Mouse (Mus musculus): ENCODE results near the gene Pla2g4a.

Gene Pla2g4a

DNA sequence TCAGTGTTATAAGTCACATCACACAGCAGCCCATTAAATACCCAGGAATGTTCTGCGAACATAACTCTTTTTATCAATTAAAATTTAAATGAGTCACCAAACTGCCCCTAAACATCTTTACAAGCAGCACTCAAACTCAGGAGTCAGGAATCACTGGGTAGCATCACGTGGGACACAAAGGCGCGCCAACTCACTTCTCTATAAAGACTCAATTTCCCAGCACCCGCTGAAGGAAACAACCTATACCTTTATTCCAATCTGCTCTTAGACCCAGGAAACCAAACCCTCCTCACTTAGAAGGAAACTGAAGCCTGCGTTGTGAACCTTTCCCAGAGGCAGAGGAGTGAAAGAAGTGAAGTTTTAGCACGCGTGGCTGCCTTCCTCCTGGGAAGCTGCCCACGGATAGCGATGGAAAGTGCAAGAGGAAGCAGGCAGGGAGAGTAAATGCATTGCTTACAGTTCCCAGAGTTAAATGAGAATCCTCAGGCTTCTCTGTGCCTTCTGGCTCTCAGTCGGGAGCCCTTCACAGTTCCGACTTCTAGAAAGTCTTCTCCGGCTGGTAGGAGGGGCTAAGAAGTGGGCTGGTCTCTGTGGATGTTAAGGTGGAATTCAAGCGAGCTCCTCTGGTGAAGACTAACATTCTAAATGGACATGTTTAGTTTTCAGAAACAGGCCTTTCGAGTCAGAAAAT is at the start of gene Pla2g4a:
Pla2g4a (minus strand) TSS at position 557 of the 691 bp plus-strand sequence.
- TF ChIP-seq GATA4 (IDR thresholded peaks at IDR 0.05; ENCODE audit: insufficient replicate concordance, low read length), result no peak

DNA sequence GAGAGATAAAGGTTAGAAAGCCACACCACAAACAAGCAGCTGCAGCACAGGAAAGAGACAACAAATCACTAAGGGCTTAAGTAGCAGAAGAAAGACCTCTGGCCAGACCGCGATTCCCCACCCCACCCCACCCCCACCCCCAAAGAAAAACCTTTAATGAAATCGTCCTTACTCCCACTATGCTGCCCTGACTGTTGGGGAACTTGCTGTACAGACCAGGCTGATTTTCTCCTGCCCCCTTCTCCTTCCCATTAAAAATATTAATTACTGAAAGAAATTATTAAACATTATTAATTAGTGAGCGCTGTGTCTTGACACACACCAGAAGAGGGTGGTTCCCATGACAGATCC is 49.5 kb upstream of the Pla2g4a start:
- TF ChIP-seq GATA4 (IDR thresholded peaks at IDR 0.05; ENCODE audit: insufficient replicate concordance, low read length), result no peak

DNA sequence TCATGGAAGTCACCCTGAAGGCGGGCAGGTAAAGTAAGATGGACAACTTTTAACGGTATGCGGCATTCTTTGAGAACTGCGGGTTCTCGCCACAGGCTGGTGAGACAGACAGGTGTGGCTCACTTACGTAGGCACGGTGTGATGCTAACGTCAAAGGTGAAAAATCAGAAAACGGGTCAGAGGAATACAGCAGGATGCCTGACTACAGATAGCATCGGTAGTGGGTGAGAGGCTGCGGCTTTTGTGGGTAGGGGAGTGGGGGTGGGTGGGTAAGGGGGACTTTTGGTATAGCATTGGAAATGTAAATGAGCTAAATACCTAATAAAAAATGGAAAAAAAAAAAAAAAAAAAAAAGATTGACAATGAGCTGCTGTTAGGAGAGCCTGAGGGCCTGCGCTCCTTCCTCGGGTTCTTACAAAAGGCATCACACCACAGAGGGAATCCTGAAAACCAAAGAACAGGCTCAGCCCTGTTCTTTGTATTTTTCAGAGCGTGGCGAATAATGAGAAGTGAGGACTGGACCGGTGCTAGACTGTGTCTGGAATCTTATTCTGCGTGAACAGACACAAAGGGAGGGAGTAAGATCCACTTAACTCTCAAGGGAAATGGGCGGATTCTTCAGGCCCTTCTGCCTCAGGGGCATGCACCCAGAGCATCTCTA is 49.0 kb upstream of the Pla2g4a start:
- TF ChIP-seq GATA4 (IDR thresholded peaks at IDR 0.05; ENCODE audit: insufficient replicate concordance, low read length), result no peak

DNA sequence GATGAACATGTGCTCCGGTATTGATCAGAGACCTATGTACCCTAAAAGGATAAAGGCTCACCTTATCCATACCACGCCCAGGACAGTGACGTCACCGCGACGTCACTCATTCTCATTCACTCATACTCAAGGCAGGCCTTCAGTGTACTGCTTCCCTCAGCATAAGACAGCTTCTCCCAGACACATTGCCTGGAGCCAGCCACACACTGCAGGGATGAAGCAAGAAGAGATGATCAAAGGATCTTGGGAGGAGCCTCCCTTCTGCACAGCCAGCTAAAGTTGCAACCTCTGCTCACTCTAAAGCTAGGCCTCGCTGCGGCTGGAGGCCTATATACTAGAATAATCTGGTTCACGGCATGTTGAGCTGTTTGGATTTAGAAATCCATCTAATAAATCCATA is 48.0 kb upstream of the Pla2g4a start:
- no peak for TF ChIP-seq GATA4 (IDR thresholded peaks at IDR 0.05; ENCODE audit: insufficient replicate concordance, low read length)

DNA sequence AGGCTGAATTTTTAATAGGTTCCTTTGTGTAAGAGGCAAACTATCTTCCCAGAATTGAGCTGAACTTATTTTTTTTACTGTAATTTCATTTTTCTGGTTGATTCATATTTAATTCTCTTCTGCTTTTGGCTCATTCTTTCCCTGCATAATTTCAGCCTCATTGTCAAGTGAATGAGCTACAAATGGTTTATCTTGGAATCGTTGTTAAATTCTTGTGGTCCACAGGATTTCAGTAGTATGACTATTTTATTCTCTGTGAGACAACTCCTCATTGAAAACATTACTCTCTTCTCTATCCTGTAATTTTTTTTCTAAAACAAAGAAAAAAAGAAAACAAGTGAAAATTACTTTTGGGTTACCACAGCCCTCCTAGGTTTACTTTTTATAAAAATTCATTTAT is 14.5 kb upstream of the Pla2g4a start:
- no peak for TF ChIP-seq GATA4 (IDR thresholded peaks at IDR 0.05; ENCODE audit: insufficient replicate concordance, low read length)

DNA sequence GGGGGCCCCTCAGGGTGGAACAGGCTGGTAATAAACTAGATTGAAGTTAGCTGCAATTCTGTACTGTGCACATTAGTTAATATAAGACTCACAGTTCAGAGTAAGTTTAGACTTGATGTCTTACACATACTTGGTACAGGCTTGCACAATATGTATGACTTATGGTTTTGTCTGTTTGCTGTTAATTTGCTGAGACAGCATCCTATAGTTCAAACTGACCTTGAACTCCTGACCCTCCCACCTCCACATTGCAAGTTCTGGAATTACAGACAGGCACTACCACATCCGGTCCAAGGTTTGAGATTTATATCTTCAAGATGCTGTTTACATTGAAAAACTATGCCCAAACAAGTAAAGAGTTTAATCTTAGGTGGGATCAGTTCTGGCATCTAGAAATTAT is 4.7 kb upstream of the Pla2g4a start:
- no peak for TF ChIP-seq GATA4 (IDR thresholded peaks at IDR 0.05; ENCODE audit: insufficient replicate concordance, low read length)

DNA sequence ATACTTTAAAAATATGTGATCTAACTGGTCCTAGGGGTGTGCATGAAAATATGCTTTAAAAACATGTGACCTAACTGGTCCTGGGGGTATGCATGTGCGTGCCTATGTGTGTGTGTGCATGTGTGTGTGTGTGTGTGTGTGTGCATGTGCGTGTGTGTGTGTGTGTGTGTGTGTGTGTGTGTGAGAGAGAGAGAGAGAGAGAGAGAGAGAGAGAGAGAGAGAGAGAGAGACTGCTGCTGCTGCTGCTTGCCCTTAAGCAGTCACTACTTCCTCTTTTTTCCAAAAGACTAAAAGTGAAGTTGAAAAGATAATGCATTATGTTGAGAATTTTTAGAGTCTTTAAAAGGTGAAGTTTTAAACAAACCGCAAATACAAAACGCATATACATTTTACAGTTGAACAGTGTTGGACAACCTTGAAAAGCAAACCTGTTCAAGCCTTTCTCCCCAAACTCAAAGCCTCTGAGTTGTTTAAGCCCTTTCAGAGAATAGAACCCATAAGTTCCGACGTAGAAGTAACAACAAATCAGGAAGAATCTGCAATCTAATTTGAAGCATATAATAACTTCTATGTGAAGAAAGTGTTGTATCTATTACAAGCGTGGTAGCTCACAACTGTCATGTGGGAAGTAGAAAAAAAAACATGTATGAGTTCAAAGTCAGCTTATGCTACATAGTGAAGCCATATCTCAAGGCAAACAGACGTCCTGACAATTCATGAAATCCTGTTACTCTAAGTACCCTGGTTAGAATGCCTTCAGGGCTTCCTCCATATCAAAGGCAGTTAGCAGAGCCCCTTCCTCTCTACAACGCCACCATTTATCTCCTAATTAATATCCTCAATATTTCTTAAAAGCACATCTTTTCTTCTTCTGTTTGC is 574 bp upstream of the Pla2g4a start:
- no peak for TF ChIP-seq GATA4 (IDR thresholded peaks at IDR 0.05; ENCODE audit: insufficient replicate concordance, low read length)

DNA sequence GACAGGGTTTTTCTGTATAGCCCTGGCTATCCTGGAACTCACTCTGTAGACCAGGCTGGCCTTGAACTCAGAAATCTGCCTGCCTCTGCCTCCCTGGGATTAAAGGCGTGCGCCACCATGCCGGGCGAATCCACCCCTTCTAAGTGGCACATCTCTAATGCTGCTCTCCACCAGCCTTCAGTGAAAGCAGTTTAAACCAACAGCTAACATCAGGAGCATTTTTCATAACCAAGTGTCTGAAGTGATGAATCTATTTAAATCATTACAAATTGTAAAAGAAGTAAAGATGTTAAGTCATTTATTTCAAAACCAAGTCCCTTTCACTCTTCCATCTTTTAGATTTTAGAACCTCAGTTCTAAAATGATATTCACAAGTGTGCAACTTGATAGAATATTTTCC is 839 bp downstream of the Pla2g4a start:
- TF ChIP-seq GATA4 (IDR thresholded peaks at IDR 0.05; ENCODE audit: insufficient replicate concordance, low read length), result no peak

DNA sequence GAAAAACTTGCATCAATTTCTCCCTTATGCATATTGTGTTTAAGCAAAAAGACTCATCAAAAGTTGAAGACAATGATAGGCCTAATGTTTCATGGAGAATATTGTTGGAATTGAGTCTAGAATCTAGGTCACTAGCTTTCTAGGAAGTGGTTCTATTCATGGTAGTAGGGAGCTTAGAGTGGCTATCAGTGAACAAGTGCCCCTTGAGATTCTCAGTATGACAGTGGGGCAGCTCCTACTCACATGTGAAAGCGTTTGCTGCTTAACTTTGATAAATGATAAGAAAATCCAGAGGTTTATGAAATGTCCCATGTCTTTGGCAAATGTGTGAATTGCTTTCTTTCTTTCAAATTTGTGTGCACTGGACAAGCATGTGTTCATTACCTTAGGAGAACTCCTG is 2.0 kb downstream of the Pla2g4a start:
- TF ChIP-seq GATA4 (IDR thresholded peaks at IDR 0.05; ENCODE audit: insufficient replicate concordance, low read length), result no peak

DNA sequence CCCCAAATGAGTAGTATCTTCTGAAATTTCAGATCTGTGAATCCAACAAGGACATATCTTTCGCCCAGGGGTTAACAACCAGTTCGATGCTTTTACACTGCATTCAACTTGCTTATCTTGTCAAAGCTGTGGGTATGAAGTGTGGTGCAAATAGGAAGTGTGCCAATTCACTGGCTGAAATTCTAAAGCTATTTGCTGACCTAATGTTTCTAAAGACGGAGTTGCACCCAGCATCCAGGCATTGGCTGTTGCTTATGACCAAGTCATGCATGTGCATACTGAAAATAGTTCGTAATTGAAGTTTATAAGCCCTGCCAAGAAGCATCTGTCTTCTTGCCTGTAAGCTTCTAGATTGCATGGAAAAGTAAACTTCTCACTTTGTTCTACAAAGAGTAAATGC is 5.6 kb downstream of the Pla2g4a start:
- TF ChIP-seq GATA4 (IDR thresholded peaks at IDR 0.05; ENCODE audit: insufficient replicate concordance, low read length), result no peak

DNA sequence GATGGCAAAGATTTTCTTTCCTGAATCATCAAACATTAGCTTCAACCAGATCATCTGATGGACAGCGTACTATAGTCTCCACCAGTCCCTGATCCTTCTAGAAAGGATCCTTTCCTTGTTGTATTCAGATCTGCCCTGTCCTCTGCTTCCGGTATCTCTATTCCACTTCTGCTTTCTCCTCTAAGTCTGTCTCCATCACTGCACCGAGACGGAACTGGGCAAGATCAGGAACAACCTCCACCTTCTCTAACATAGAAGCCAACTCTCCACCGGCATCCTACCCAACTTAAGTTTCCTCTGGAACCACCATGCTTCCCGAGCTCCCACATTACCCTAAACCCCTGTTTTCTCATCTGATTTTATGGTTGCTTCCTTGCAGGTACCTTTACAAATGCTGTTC is 7.1 kb downstream of the Pla2g4a start:
- TF ChIP-seq GATA4 (IDR thresholded peaks at IDR 0.05; ENCODE audit: insufficient replicate concordance, low read length), result no peak

DNA sequence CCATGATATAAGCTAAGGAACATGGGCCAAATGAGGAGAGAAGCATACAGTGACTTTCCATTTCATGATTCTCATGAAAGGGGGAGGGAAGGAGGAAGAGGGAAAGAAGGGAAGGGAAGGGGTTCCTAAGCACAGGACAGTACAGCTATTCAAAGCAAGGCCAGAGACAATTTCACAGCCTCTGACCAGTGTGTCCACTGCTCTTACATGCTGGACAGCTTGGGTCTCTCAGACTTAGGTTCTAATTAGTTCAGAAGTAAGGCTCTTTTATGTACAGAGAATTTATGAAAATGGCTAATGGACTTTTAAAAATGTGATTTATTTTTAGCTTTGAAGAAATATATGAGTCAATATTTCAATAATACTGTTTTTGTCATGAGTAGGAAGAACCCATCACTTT is 9.0 kb downstream of the Pla2g4a start:
- no peak for TF ChIP-seq GATA4 (IDR thresholded peaks at IDR 0.05; ENCODE audit: insufficient replicate concordance, low read length)

DNA sequence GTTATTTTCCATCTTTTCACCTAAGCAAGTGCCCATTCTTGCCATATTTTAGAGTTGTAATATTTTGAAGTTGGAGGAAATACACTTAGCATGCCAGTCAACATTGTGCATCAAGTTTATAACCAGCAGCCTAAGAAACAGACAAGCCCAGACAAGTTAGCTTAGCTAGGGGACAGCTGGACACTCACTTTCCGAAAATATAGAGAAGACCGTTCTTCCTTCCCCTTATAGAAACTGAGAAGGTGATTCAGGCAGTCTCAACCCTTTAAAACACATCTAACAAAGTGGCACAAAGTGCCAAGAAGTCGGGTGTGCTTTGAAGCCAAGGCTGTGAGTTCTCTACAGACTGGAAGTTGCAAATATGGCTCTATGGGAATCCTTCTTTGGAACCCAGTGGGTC is 10.4 kb downstream of the Pla2g4a start:
- no peak for TF ChIP-seq GATA4 (IDR thresholded peaks at IDR 0.05; ENCODE audit: insufficient replicate concordance, low read length)

DNA sequence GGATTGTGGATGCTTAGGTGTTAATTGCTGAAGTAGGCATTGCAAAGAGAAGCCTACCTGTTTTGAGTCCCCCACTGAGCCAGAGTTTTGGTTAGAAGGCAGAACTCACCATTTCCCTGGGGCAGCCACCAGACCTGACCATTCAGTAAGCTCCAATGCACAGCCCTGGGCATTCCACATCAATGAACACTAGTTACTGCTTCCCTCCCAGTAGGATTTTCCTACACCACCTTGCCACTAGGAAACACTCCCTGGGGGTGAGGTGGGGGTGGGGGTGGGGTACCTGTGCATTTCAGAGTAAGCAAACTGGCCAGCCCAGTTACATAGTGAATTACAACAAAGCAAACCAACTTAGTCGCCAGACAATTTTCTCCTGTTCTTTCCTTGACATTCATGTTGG is 10.8 kb downstream of the Pla2g4a start:
- TF ChIP-seq GATA4 (IDR thresholded peaks at IDR 0.05; ENCODE audit: insufficient replicate concordance, low read length), result no peak

DNA sequence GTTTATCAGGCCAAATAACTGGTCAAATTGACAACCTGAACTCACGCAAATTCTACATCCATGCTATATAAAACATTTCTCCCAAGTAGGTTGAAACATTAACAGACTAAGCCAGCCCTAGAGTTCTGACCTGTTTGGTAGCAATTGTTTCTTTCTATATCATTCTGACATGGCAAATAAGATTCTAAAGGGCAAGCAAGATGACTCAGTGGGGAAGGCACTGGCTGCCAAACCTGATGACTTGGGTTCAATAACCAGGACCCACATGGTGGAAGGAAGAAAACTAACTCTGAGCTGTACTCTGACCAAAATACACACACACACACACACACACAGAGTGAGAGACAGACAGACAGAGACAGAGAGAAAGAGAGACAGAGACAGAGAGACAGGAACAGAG is 11.8 kb downstream of the Pla2g4a start:
- TF ChIP-seq GATA4 (IDR thresholded peaks at IDR 0.05; ENCODE audit: insufficient replicate concordance, low read length), result no peak
